Mouse (Mus musculus) mesoderm, embryonic 11.5 days (tissue): ENCODE measurements at regions not wholly inside any gene's neighbourhood (a gene's known extent, or its start where the extent isn't known, plus 50 kb on each side); places are given as distances from the start of the nearest gene placed in this dataset.
A peak's percentile ranks its signal among the peaks of the same experiment; 100 is the strongest.
"Not testable (repeated sequence)": the region's sequence is repeated elsewhere in the genome, so short reads cannot be mapped to it uniquely, and the experiment has no call there.

Source experiments
- DNase-seq: peaks from one replicate; pipeline ENCODE4 v3.0.0-alpha.2; 2012; ENCODE audit warnings: low read depth, low spot score

GRCm38 (mm10) chr17:53087516-53087915 lies 375.6 kb downstream of the Efhb start:
- peak; percentile 2 for DNase-seq

DNA sequence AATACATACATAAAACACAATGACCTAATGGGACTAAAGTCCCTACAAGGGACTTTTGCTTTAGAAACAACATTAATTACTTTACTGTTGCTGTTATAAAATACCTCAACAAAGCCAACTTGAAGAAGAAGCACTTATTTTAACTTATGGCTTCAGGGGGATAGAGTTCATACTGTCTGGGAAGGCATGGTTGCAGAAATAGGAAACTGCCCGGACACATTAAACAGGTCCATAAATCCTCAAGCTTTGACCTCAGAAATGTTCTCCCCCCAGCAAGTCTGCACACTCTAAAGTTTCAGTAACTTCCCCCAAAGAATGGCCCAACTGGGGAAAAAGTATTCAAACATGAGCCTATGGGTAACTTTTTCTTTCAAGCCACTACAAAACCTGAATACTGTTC lies 380.9 kb downstream of the Efhb start:
- DNase-seq, result no peak

- DNase-seq, result not testable (repeated sequence)
Measured at GRCm38 (mm10) chr17:53079281-53079680, 383.8 kb downstream of the Efhb start.

GRCm38 (mm10) chr17:53061733-53062132 lies 401.4 kb downstream of the Efhb start:
- DNase-seq, result no peak
